ENCODE assay signal across 29 mouse cellular contexts in genomic region chr14:54607226-54607625, GRCm38 (mm10). TPM values are rescaled to one million over a fixed set of nuclear protein-coding genes. Genes with fewer than 3 reads are reported as not detected.
DNase-seq lines count a peak whose midpoint lies in the region; ATAC-seq lines count a peak whose summit lies in the region.
"Had no signal": no experiment of that assay in that cellular context is flagged by ENCODE, and none has a peak within 500 bp of the region (broad histone marks: within the 10 kb centered on the region; RNA-seq: fewer than 3 reads in every experiment).

No protein-coding gene starts in this region.

- WGBS in embryonic facial prominence, embryonic 13.5 days, result 52% methylated on average over 8 of the region's 8 CpGs
- WGBS in embryonic facial prominence, embryonic 10.5 days, result 60% methylated on average over 8 of the region's 8 CpGs
- 37% methylated on average over 8 of the region's 8 CpGs for WGBS in hindbrain, embryonic 14.5 days
- WGBS in hindbrain, embryonic 10.5 days, result 52% methylated on average over 8 of the region's 8 CpGs
- WGBS in liver, embryonic 12.5 days (ENCODE audit: insufficient replicate concordance), result 75% methylated on average over 8 of the region's 8 CpGs

- no peak overlapping the region for H3K4me2 ChIP-seq in embryonic facial prominence, embryonic 13.5 days
- H3K4me2 ChIP-seq in hindbrain, embryonic 14.5 days (replicated peaks), result no peak overlapping the region
- H3K4me2 ChIP-seq in liver, embryonic 12.5 days, result no peak overlapping the region
- H3K4me2 ChIP-seq: embryonic facial prominence, embryonic 12.5 days; heart, embryonic 12.5 days; hindbrain, embryonic 12.5 days had no signal

- H3K9me3 ChIP-seq in embryonic facial prominence, embryonic 13.5 days, result no peaks in the 10 kb centered on the region
- H3K9me3 ChIP-seq in embryonic facial prominence, embryonic 10.5 days, result no peaks in the 10 kb centered on the region
- no peaks in the 10 kb centered on the region for H3K9me3 ChIP-seq in hindbrain, embryonic 14.5 days (ENCODE audit: control insufficient read depth, low read length)
- H3K9me3 ChIP-seq in hindbrain, embryonic 10.5 days, result no peaks in the 10 kb centered on the region
- H3K9me3 ChIP-seq in liver, embryonic 12.5 days (replicated peaks), result no peaks in the 10 kb centered on the region
- H3K9me3 ChIP-seq: embryonic facial prominence, embryonic 12.5 days; G1E; heart, embryonic 12.5 days; hindbrain, embryonic 12.5 days had no signal

- H3K9ac ChIP-seq in embryonic facial prominence, embryonic 13.5 days, result no peak overlapping the region
- no peak overlapping the region for H3K9ac ChIP-seq in hindbrain, embryonic 14.5 days
- no peak overlapping the region for H3K9ac ChIP-seq in liver, embryonic 12.5 days
- H3K9ac ChIP-seq: embryonic facial prominence, embryonic 12.5 days; forebrain, postnatal 0 days; heart, embryonic 12.5 days; hindbrain, embryonic 12.5 days had no signal

- H3K27me3 ChIP-seq in embryonic facial prominence, embryonic 13.5 days, result no peaks in the 10 kb centered on the region
- H3K27me3 ChIP-seq in embryonic facial prominence, embryonic 10.5 days (replicated peaks; ENCODE audit: low read depth, poor library complexity, severe bottlenecking), result no peaks in the 10 kb centered on the region
- H3K27me3 ChIP-seq in hindbrain, embryonic 14.5 days (ENCODE audit: control insufficient read depth, insufficient read depth, low read length), result no peaks in the 10 kb centered on the region
- no peaks in the 10 kb centered on the region for H3K27me3 ChIP-seq in hindbrain, embryonic 10.5 days (ENCODE audit: insufficient read depth, poor library complexity, severe bottlenecking)
- H3K27me3 ChIP-seq in liver, embryonic 12.5 days (replicated peaks), result no peaks in the 10 kb centered on the region
- H3K27me3 ChIP-seq: embryonic facial prominence, embryonic 12.5 days; heart, embryonic 12.5 days; hindbrain, embryonic 12.5 days had no signal

- H3K4me3 ChIP-seq in embryonic facial prominence, embryonic 13.5 days, result no peak overlapping the region
- no peak overlapping the region for H3K4me3 ChIP-seq in embryonic facial prominence, embryonic 10.5 days
- no peak overlapping the region for H3K4me3 ChIP-seq in hindbrain, embryonic 14.5 days (replicated peaks; ENCODE audit: low read length)
- no peak overlapping the region for H3K4me3 ChIP-seq in hindbrain, embryonic 10.5 days
- H3K4me3 ChIP-seq in liver, embryonic 12.5 days, result no peak overlapping the region
- H3K4me3 ChIP-seq: embryonic facial prominence, embryonic 12.5 days; gastrocnemius, adult 2 months; heart, embryonic 12.5 days; hindbrain, embryonic 12.5 days had no signal

- DNase-seq in embryonic facial prominence, embryonic 10.5 days (ENCODE audit: low spot score), result no peak
- DNase-seq in hindbrain, embryonic 14.5 days (ENCODE audit: low spot score), result no peak
- no peak for DNase-seq in hindbrain, embryonic 10.5 days (ENCODE audit: low spot score)
- DNase-seq in liver, result no peak
- peak; percentile 15 for DNase-seq in induced T-regulatory cell, adult 2 months (ENCODE audit: low read depth)
- no peak for DNase-seq in adrenal gland, postnatal 14 days
- DNase-seq: adrenal gland, adult 8-10 months; B cell, adult 2 months; cerebellum, adult 11 months; cerebellum, adult 8-10 months; cerebellum, postnatal 14 days; embryo, embryonic 11 days; forebrain, postnatal 0 days; gastrocnemius, adult 2 months; gastrocnemius, postnatal 25 days had no signal

- H3K4me1 ChIP-seq in embryonic facial prominence, embryonic 13.5 days, result peaks cover 17% of the 10 kb centered on the region
- H3K4me1 ChIP-seq in embryonic facial prominence, embryonic 10.5 days, result peaks cover 33% of the 10 kb centered on the region
- peaks cover 24% of the 10 kb centered on the region for H3K4me1 ChIP-seq in hindbrain, embryonic 14.5 days (replicated peaks; ENCODE audit: control insufficient read depth, insufficient read depth, low read length)
- peaks cover 34% of the 10 kb centered on the region for H3K4me1 ChIP-seq in hindbrain, embryonic 10.5 days (replicated peaks)
- peaks cover 32% of the 10 kb centered on the region for H3K4me1 ChIP-seq in liver, embryonic 12.5 days

- H3K27ac ChIP-seq in embryonic facial prominence, embryonic 13.5 days, result 0 out of 2 replicates have a peak overlapping the region, but pooled peaks have one; percentile 16
- H3K27ac ChIP-seq in embryonic facial prominence, embryonic 10.5 days (replicated peaks), result no peak overlapping the region
- peak overlapping the region; percentile 38; the same call in 1 of the 2 replicates for H3K27ac ChIP-seq in hindbrain, embryonic 14.5 days
- no peak overlapping the region for H3K27ac ChIP-seq in hindbrain, embryonic 10.5 days
- H3K27ac ChIP-seq in liver, embryonic 12.5 days, result 0 out of 2 replicates have a peak overlapping the region, but pooled peaks have one; percentile 36
- H3K27ac ChIP-seq: embryonic facial prominence, embryonic 12.5 days; gastrocnemius, adult 2 months; hindbrain, embryonic 12.5 days had no signal

- no peak for ATAC-seq in embryonic facial prominence, embryonic 13.5 days (ENCODE audit: insufficient number of reproducible peaks, insufficient read depth, low FRiP score, low TSS enrichment, low read depth)
- ATAC-seq in hindbrain, embryonic 14.5 days (ENCODE audit: low FRiP score), result no peak
- ATAC-seq in liver, embryonic 12.5 days, result no peak
- ATAC-seq: CD4-positive, CD25-positive, alpha-beta regulatory T cell, adult 4 months; forebrain, postnatal 0 days had no signal

- H3K36me3 ChIP-seq in embryonic facial prominence, embryonic 13.5 days, result peaks cover 13% of the 10 kb centered on the region
- H3K36me3 ChIP-seq in embryonic facial prominence, embryonic 10.5 days (replicated peaks), result peaks cover 23% of the 10 kb centered on the region
- H3K36me3 ChIP-seq in hindbrain, embryonic 14.5 days (replicated peaks; ENCODE audit: control insufficient read depth, insufficient read depth), result peaks cover 16% of the 10 kb centered on the region; the same call in 1 of the 2 replicates
- peaks cover 18% of the 10 kb centered on the region for H3K36me3 ChIP-seq in hindbrain, embryonic 10.5 days
- H3K36me3 ChIP-seq in liver, embryonic 12.5 days, result peaks cover 15% of the 10 kb centered on the region

RNA-seq across cellular contexts. Expression of gene 4931414P19Rik, which starts 1.4 kb away (rescaled TPM):
- polyA plus RNA-seq in embryonic facial prominence, embryonic 13.5 days (2015; fragmentation: Nextera tagmentation; extraction: Ambion mirVana), result 8.9 and 9.1 TPM in 2 replicates
- 9.3 and 12.4 TPM in 2 replicates for polyA plus RNA-seq in embryonic facial prominence, embryonic 10.5 days (2016; fragmentation: Nextera tagmentation; extraction: Ambion mirVana)
- 3.1 and 3.7 TPM in 2 replicates for polyA plus RNA-seq in hindbrain, embryonic 14.5 days (2014; fragmentation: Nextera tagmentation; extraction: Ambion mirVana)
- polyA plus RNA-seq in hindbrain, embryonic 10.5 days (2016; fragmentation: Nextera tagmentation; extraction: Ambion mirVana), result 8.3 and 9.5 TPM in 2 replicates
- polyA plus RNA-seq in liver, embryonic 12.5 days (2016; fragmentation: Nextera tagmentation; extraction: Ambion mirVana), result 3.7 and 4.1 TPM in 2 replicates
- total RNA-seq in adrenal gland, postnatal 14 days (2021), result 5.4 and 6.2 TPM in 2 replicates

RNA-seq across cellular contexts. Expression of gene Psmb5, which starts 10.6 kb away (rescaled TPM):
- polyA plus RNA-seq in embryonic facial prominence, embryonic 13.5 days (2015; fragmentation: Nextera tagmentation; extraction: Ambion mirVana), result 390 and 393 TPM in 2 replicates
- polyA plus RNA-seq in embryonic facial prominence, embryonic 10.5 days (2016; fragmentation: Nextera tagmentation; extraction: Ambion mirVana), result 486 and 490 TPM in 2 replicates
- 422 and 425 TPM in 2 replicates for polyA plus RNA-seq in hindbrain, embryonic 14.5 days (2014; fragmentation: Nextera tagmentation; extraction: Ambion mirVana)
- polyA plus RNA-seq in hindbrain, embryonic 10.5 days (2016; fragmentation: Nextera tagmentation; extraction: Ambion mirVana), result 500 and 517 TPM in 2 replicates
- polyA plus RNA-seq in liver, embryonic 12.5 days (2016; fragmentation: Nextera tagmentation; extraction: Ambion mirVana), result 281 and 292 TPM in 2 replicates
- total RNA-seq in adrenal gland, postnatal 14 days (2021), result 248 and 259 TPM in 2 replicates

RNA-seq across cellular contexts. Expression of gene Psmb11, which starts 14.0 kb away (rescaled TPM):
- 0.06 TPM in 1 of 2 replicates, not detected in the other for polyA plus RNA-seq in embryonic facial prominence, embryonic 13.5 days (2015; fragmentation: Nextera tagmentation; extraction: Ambion mirVana)
- 0.04 and 0.12 TPM in 2 replicates for polyA plus RNA-seq in embryonic facial prominence, embryonic 10.5 days (2016; fragmentation: Nextera tagmentation; extraction: Ambion mirVana)
- polyA plus RNA-seq in hindbrain, embryonic 14.5 days (2014; fragmentation: Nextera tagmentation; extraction: Ambion mirVana), result 0.16 TPM in 1 of 2 replicates, not detected in the other
- 0.04 and 0.16 TPM in 2 replicates for polyA plus RNA-seq in hindbrain, embryonic 10.5 days (2016; fragmentation: Nextera tagmentation; extraction: Ambion mirVana)
- polyA plus RNA-seq in liver, embryonic 12.5 days (2016; fragmentation: Nextera tagmentation; extraction: Ambion mirVana), result not detected in 2 replicates
- not detected in 2 replicates for total RNA-seq in adrenal gland, postnatal 14 days (2021)
- total RNA-seq: adrenal gland, adult 8-10 months; adrenal gland, postnatal 4 days; common myeloid progenitor, adult 5-6 weeks; forebrain, postnatal 0 days; gastrocnemius, adult 2 months; gastrocnemius, postnatal 25 days; heart, adult 8-10 months; heart, postnatal 25 days had no signal
- polyA plus RNA-seq: CD4-positive, CD25-positive, alpha-beta regulatory T cell, adult 4 months; G1E; heart, embryonic 12.5 days; hindbrain, embryonic 12.5 days had no signal

RNA-seq across cellular contexts. Expression of gene Ajuba, which starts 29.9 kb away (rescaled TPM):
- polyA plus RNA-seq in embryonic facial prominence, embryonic 13.5 days (2015; fragmentation: Nextera tagmentation; extraction: Ambion mirVana), result 55.6 and 63.3 TPM in 2 replicates
- polyA plus RNA-seq in embryonic facial prominence, embryonic 10.5 days (2016; fragmentation: Nextera tagmentation; extraction: Ambion mirVana), result 79.7 and 95.4 TPM in 2 replicates
- 3.2 and 5.0 TPM in 2 replicates for polyA plus RNA-seq in hindbrain, embryonic 14.5 days (2014; fragmentation: Nextera tagmentation; extraction: Ambion mirVana)
- 66.2 and 81.3 TPM in 2 replicates for polyA plus RNA-seq in hindbrain, embryonic 10.5 days (2016; fragmentation: Nextera tagmentation; extraction: Ambion mirVana)
- 10.4 and 12.7 TPM in 2 replicates for polyA plus RNA-seq in liver, embryonic 12.5 days (2016; fragmentation: Nextera tagmentation; extraction: Ambion mirVana)
- 18.2 and 23.3 TPM in 2 replicates for total RNA-seq in adrenal gland, postnatal 14 days (2021)
- total RNA-seq: G1E had no signal
- polyA plus RNA-seq: CD4-positive, CD25-positive, alpha-beta regulatory T cell, adult 4 months; G1E had no signal

RNA-seq across cellular contexts. Expression of gene Gm17606, which starts 33.5 kb away (rescaled TPM):
- not detected in 2 replicates for polyA plus RNA-seq in embryonic facial prominence, embryonic 13.5 days (2015; fragmentation: Nextera tagmentation; extraction: Ambion mirVana)
- polyA plus RNA-seq in embryonic facial prominence, embryonic 10.5 days (2016; fragmentation: Nextera tagmentation; extraction: Ambion mirVana), result not detected in 2 replicates
- not detected in 2 replicates for polyA plus RNA-seq in hindbrain, embryonic 14.5 days (2014; fragmentation: Nextera tagmentation; extraction: Ambion mirVana)
- polyA plus RNA-seq in hindbrain, embryonic 10.5 days (2016; fragmentation: Nextera tagmentation; extraction: Ambion mirVana), result not detected in 2 replicates
- not detected in 2 replicates for polyA plus RNA-seq in liver, embryonic 12.5 days (2016; fragmentation: Nextera tagmentation; extraction: Ambion mirVana)
- not detected in 2 replicates for total RNA-seq in adrenal gland, postnatal 14 days (2021)
- total RNA-seq: adrenal gland, adult 8-10 months; adrenal gland, postnatal 4 days; common myeloid progenitor, adult 5-6 weeks; forebrain, postnatal 0 days; G1E; gastrocnemius, adult 2 months; gastrocnemius, postnatal 25 days; granulocyte monocyte progenitor cell, adult 5-6 weeks; heart, adult 8-10 months; heart, postnatal 25 days had no signal
- polyA plus RNA-seq: brain, embryonic 14.5 days; CD4-positive, CD25-positive, alpha-beta regulatory T cell, adult 4 months; forebrain, postnatal 0 days; G1E; heart, embryonic 12.5 days; heart, embryonic 16.5 days; hindbrain, embryonic 12.5 days had no signal

Comparison
In these comparisons a context has a peak if more than half of its experiments do, and no peak if none do; other contexts are left out.
1. H3K27ac ChIP-seq: peak in embryonic facial prominence, embryonic 13.5 days (single experiment), hindbrain, embryonic 14.5 days (single experiment) and liver, embryonic 12.5 days (single experiment); none in embryonic facial prominence, embryonic 10.5 days (single experiment) and hindbrain, embryonic 10.5 days (single experiment).